Mouse (Mus musculus): ENCODE measurements around the gene Gm37240.

DNA sequence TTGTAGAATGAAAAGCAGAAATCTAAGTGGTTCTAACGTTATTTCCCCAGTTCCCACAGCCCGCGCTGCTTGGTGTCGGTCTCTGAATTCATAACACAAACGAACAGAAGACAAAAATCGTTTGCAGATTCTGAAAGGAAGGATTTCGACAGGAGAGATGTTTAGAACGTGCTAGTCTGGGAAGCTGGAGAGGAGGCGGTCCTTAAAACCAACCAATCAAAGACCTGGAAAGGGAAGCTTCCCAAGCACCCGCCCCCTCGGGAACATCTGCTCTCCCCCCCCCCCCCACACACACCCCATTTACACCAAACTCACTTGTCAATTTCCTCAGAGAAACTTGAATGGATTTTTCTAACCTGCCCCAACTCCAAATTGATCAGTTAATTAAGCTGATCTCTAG lies 780.4 kb downstream of the Gm37240 start:
- TF ChIP-seq POLR2A (IDR thresholded peaks at IDR 0.05; ENCODE audit: borderline replicate concordance, control insufficient read depth, low read depth, low read length) (no peak), CTCF (IDR thresholded peaks at IDR 0.05; ENCODE audit: control insufficient read depth, insufficient read depth, low read length) (no peak)
